Comparison of ENCODE assay signal across 15 mouse cellular contexts in the genomic region with DNA sequence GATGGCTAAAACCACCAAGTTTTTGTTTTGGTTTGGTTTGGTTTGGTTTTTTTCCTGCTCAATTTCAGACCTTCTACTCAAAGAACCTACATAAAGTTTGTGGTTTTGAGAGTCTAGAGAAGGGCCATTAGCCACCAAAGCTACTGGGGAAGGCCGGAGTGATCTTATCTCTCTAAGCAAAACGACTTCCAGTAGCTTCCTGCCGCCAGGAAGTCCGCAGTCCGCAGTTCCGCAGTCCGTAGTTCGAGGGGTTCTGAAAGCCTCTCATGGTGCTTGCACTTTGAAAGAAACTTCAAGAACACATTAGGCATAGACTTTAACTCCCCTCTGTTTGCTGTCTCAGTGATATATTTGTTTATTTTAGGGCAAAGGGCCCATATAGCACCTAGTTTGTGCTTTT.
A peak's percentile ranks its signal among the peaks of the same experiment; 100 is the strongest.
DNase-seq lines count a peak whose midpoint lies in the region; ATAC-seq lines count a peak whose summit lies in the region.
"Had no signal": no experiment of that assay in that cellular context is flagged by ENCODE, and none has a peak within 500 bp of the region (broad histone marks: within the 10 kb centered on the region; RNA-seq: fewer than 3 reads in every experiment).

No protein-coding gene starts in this region.

- H3K27me3 ChIP-seq in kidney, embryonic 15.5 days = no peaks in the 10 kb centered on the region

- no peak overlapping the region for H3K4me3 ChIP-seq in kidney, embryonic 15.5 days (replicated peaks)
- H3K4me3 ChIP-seq: embryonic facial prominence, embryonic 10.5 days; erythroblast, embryonic 14.5 days had no signal

- H3K27ac ChIP-seq in kidney, embryonic 15.5 days = peak overlapping the region; percentile 28; the same call in 1 of the 2 replicates
- H3K27ac ChIP-seq: embryonic facial prominence, embryonic 10.5 days had no signal

- WGBS in kidney, embryonic 15.5 days = 10% methylated on average over 8 of the region's 8 CpGs

- no peaks in the 10 kb centered on the region for H3K9me3 ChIP-seq in kidney, embryonic 15.5 days (replicated peaks)
- H3K9me3 ChIP-seq: embryonic facial prominence, embryonic 10.5 days had no signal

- H3K4me2 ChIP-seq in kidney, embryonic 15.5 days = no peak overlapping the region

- no peak overlapping the region for H3K9ac ChIP-seq in kidney, embryonic 15.5 days

- DNase-seq in kidney, adult 18-20 months = no peak
- peak; percentile 58 for DNase-seq in 416B (ENCODE audit: low read depth)
- peak; percentile 12 for DNase-seq in ES-CJ7 (ENCODE audit: low read depth, low spot score)
- DNase-seq in lung, postnatal 36 days = peak; percentile 53
- no peak for DNase-seq in gastrocnemius, postnatal 25 days
- no peak for DNase-seq in left cerebral cortex, adult 11 months (ENCODE audit: low spot score)
- DNase-seq: adrenal gland, postnatal 36 days; heart, postnatal 4 days; thymus, adult 18-20 months had no signal

- H3K36me3 ChIP-seq in kidney, embryonic 15.5 days = no peaks in the 10 kb centered on the region

- no peak for ATAC-seq in kidney, embryonic 15.5 days (replicated peaks; ENCODE audit: low FRiP score)
- ATAC-seq: activated CD4-positive, CD25-positive, alpha-beta regulatory T cell, adult 4 months; inflammation-experienced regulatory T-cells, adult 6 months; midbrain, embryonic 16.5 days had no signal

- peaks cover 33% of the 10 kb centered on the region for H3K4me1 ChIP-seq in kidney, embryonic 15.5 days

Comparison
In these comparisons a context has a peak if more than half of its experiments do, and no peak if none do; other contexts are left out.
1. DNase-seq: peak in 416B (single experiment), ES-CJ7 (single experiment) and lung, postnatal 36 days (single experiment); none in kidney, adult 18-20 months (single experiment), gastrocnemius, postnatal 25 days (single experiment) and left cerebral cortex, adult 11 months (single experiment).